Mouse (Mus musculus): ENCODE measurements at regions not wholly inside any gene's neighbourhood (a gene's known extent, or its start where the extent isn't known, plus 50 kb on each side); places are given as distances from the start of the nearest gene placed in this dataset.

GRCm38 (mm10) chr4:131014301-131015081 is 70.3 kb downstream of the Matn1 start:
- no peak overlapping the region for H3K4me2 ChIP-seq
- H3K9me3 ChIP-seq (replicated peaks): 0 out of 2 replicates have a peak, but pooled peaks cover 2% of the 10 kb centered on the region
- WGBS: 75% methylated on average over 15 of the region's 15 CpGs
- H3K4me3 ChIP-seq: no peak overlapping the region
- H3K9ac ChIP-seq: no peak overlapping the region
- no peaks in the 10 kb centered on the region for H3K4me1 ChIP-seq (replicated peaks)
- H3K27ac ChIP-seq (ENCODE audit: poor library complexity, severe bottlenecking): no peak overlapping the region
- no peaks in the 10 kb centered on the region for H3K36me3 ChIP-seq
- ATAC-seq (ENCODE audit: insufficient number of reproducible peaks, low FRiP score): no peak
- peaks cover 9% of the 10 kb centered on the region; the same call in 1 of the 2 replicates for H3K27me3 ChIP-seq (replicated peaks)

- Histone ChIP-seq H3K9me3 (replicated peaks) (0 out of 2 replicates have a peak, but pooled peaks cover 2% of the 10 kb centered on the region), H3K4me1 (replicated peaks) (no peaks in the 10 kb centered on the region), H3K27me3 (replicated peaks) (0 out of 2 replicates have a peak, but pooled peaks cover 5% of the 10 kb centered on the region), H3K4me2 (no peak overlapping the region), H3K4me3 (no peak overlapping the region), H3K27ac (ENCODE audit: poor library complexity, severe bottlenecking) (no peak overlapping the region), H3K36me3 (no peaks in the 10 kb centered on the region), H3K9ac (no peak overlapping the region)
- 33% methylated on average over 2 of the region's 2 CpGs for WGBS
- no peak for ATAC-seq (ENCODE audit: insufficient number of reproducible peaks, low FRiP score)
These were observed 71.0 kb downstream of the Matn1 start for GRCm38 (mm10) chr4:131015156-131015555.

- no peak overlapping the region for H3K27ac ChIP-seq (ENCODE audit: poor library complexity, severe bottlenecking)
- no peaks in the 10 kb centered on the region for H3K4me1 ChIP-seq (replicated peaks)
- WGBS: 49% methylated on average over 6 of the region's 6 CpGs
- no peak for ATAC-seq (ENCODE audit: insufficient number of reproducible peaks, low FRiP score)
- H3K36me3 ChIP-seq: no peaks in the 10 kb centered on the region
- 0 out of 2 replicates have a peak, but pooled peaks cover 4% of the 10 kb centered on the region for H3K27me3 ChIP-seq (replicated peaks)
- H3K9ac ChIP-seq: no peak overlapping the region
- H3K4me2 ChIP-seq: no peak overlapping the region
- no peak overlapping the region for H3K4me3 ChIP-seq
- 0 out of 2 replicates have a peak, but pooled peaks cover 10% of the 10 kb centered on the region for H3K9me3 ChIP-seq (replicated peaks)
These were observed 79.4 kb downstream of the Matn1 start for GRCm38 (mm10) chr4:131023601-131024000.

- Histone ChIP-seq H3K36me3 (no peaks in the 10 kb centered on the region), H3K9ac (no peak overlapping the region), H3K27ac (ENCODE audit: poor library complexity, severe bottlenecking) (no peak overlapping the region), H3K4me1 (replicated peaks) (no peaks in the 10 kb centered on the region; the same call in 1 of the 2 replicates), H3K27me3 (replicated peaks) (peaks cover 11% of the 10 kb centered on the region), H3K9me3 (replicated peaks) (no peaks in the 10 kb centered on the region), H3K4me2 (no peak overlapping the region), H3K4me3 (no peak overlapping the region)
- ATAC-seq (ENCODE audit: insufficient number of reproducible peaks, low FRiP score): no peak
- WGBS: 82% methylated on average over 11 of the region's 11 CpGs
These were observed 92.1 kb downstream of the Matn1 start for GRCm38 (mm10) chr4:131036292-131036691.

GRCm38 (mm10) chr4:131037179-131037578 is 93.0 kb downstream of the Matn1 start:
- H3K4me1 ChIP-seq (replicated peaks): no peaks in the 10 kb centered on the region; the same call in 1 of the 2 replicates
- no peaks in the 10 kb centered on the region for H3K9me3 ChIP-seq (replicated peaks)
- H3K27ac ChIP-seq (ENCODE audit: poor library complexity, severe bottlenecking): no peak overlapping the region
- no peak overlapping the region for H3K4me2 ChIP-seq
- no peaks in the 10 kb centered on the region for H3K36me3 ChIP-seq
- no peak for ATAC-seq (ENCODE audit: insufficient number of reproducible peaks, low FRiP score)
- no peak overlapping the region for H3K9ac ChIP-seq
- 12% methylated on average over 6 of the region's 6 CpGs for WGBS
- peaks cover 11% of the 10 kb centered on the region for H3K27me3 ChIP-seq (replicated peaks)
- H3K4me3 ChIP-seq: no peak overlapping the region

- H3K9ac ChIP-seq: no peak overlapping the region
- no peaks in the 10 kb centered on the region; the same call in 1 of the 2 replicates for H3K4me1 ChIP-seq (replicated peaks)
- ATAC-seq (ENCODE audit: insufficient number of reproducible peaks, low FRiP score): no peak
- no peaks in the 10 kb centered on the region for H3K9me3 ChIP-seq (replicated peaks)
- no peak overlapping the region for H3K4me3 ChIP-seq
- H3K27me3 ChIP-seq (replicated peaks): peaks cover 11% of the 10 kb centered on the region
- no peak overlapping the region for H3K27ac ChIP-seq (ENCODE audit: poor library complexity, severe bottlenecking)
- WGBS: 73% methylated on average over 3 of the region's 3 CpGs
- H3K4me2 ChIP-seq: no peak overlapping the region
- H3K36me3 ChIP-seq: no peaks in the 10 kb centered on the region
These were observed 95.5 kb downstream of the Matn1 start for GRCm38 (mm10) chr4:131039686-131040085.

GRCm38 (mm10) chr4:131041210-131041609 is 97.0 kb downstream of the Matn1 start:
- no peak for ATAC-seq (ENCODE audit: insufficient number of reproducible peaks, low FRiP score)
- no peak overlapping the region for H3K27ac ChIP-seq (ENCODE audit: poor library complexity, severe bottlenecking)
- H3K4me1 ChIP-seq (replicated peaks): no peaks in the 10 kb centered on the region; the same call in 1 of the 2 replicates
- no peak overlapping the region for H3K9ac ChIP-seq
- no peak overlapping the region for H3K4me3 ChIP-seq
- H3K9me3 ChIP-seq (replicated peaks): no peaks in the 10 kb centered on the region
- no peak overlapping the region for H3K4me2 ChIP-seq
- WGBS: 79% methylated on average over 2 of the region's 2 CpGs
- H3K36me3 ChIP-seq: no peaks in the 10 kb centered on the region
- H3K27me3 ChIP-seq (replicated peaks): peaks cover 11% of the 10 kb centered on the region

- no peak for ATAC-seq (ENCODE audit: insufficient number of reproducible peaks, low FRiP score)
- H3K4me2 ChIP-seq: no peak overlapping the region
- H3K9ac ChIP-seq: no peak overlapping the region
- WGBS: 46% methylated on average over 8 of the region's 8 CpGs
- no peak overlapping the region for H3K27ac ChIP-seq (ENCODE audit: poor library complexity, severe bottlenecking)
- peaks cover 6% of the 10 kb centered on the region for H3K4me1 ChIP-seq (replicated peaks)
- H3K36me3 ChIP-seq: no peaks in the 10 kb centered on the region
- H3K4me3 ChIP-seq: no peak overlapping the region
- no peaks in the 10 kb centered on the region for H3K27me3 ChIP-seq (replicated peaks)
- no peaks in the 10 kb centered on the region for H3K9me3 ChIP-seq (replicated peaks)
These were observed 101.9 kb downstream of the Matn1 start for GRCm38 (mm10) chr4:131046101-131046500.

- ATAC-seq (ENCODE audit: insufficient number of reproducible peaks, low FRiP score): no peak
These were observed 102.9 kb downstream of the Matn1 start for GRCm38 (mm10) chr4:131046969-131047650.

GRCm38 (mm10) chr4:131056293-131056692 is 112.1 kb downstream of the Matn1 start:
- Histone ChIP-seq H3K9ac (no peak overlapping the region), H3K4me2 (no peak overlapping the region), H3K36me3 (no peaks in the 10 kb centered on the region), H3K9me3 (replicated peaks) (peaks cover 14% of the 10 kb centered on the region), H3K4me1 (replicated peaks) (no peaks in the 10 kb centered on the region; the same call in 1 of the 2 replicates), H3K4me3 (no peak overlapping the region), H3K27ac (ENCODE audit: poor library complexity, severe bottlenecking) (no peak overlapping the region), H3K27me3 (replicated peaks) (0 out of 2 replicates have a peak, but pooled peaks cover 12% of the 10 kb centered on the region)
- ATAC-seq (ENCODE audit: insufficient number of reproducible peaks, low FRiP score): no peak
- 87% methylated on average over 3 of the region's 3 CpGs for WGBS

More at GRCm38 (mm10) chr4:131046969-131047650, 102.9 kb downstream of the Matn1 start:
- Histone ChIP-seq H3K9ac (no peak overlapping the region), H3K4me2 (no peak overlapping the region), H3K27ac (ENCODE audit: poor library complexity, severe bottlenecking) (no peak overlapping the region), H3K4me1 (replicated peaks) (peaks cover 6% of the 10 kb centered on the region), H3K27me3 (replicated peaks) (no peaks in the 10 kb centered on the region), H3K4me3 (no peak overlapping the region), H3K36me3 (no peaks in the 10 kb centered on the region), H3K9me3 (replicated peaks) (no peaks in the 10 kb centered on the region)
- 32% methylated on average over 12 of the region's 12 CpGs for WGBS

GRCm38 (mm10) chr4:131059572-131059971 is 115.4 kb downstream of the Matn1 start:
- no peaks in the 10 kb centered on the region for H3K9me3 ChIP-seq (replicated peaks)
- H3K27ac ChIP-seq (ENCODE audit: poor library complexity, severe bottlenecking): no peak overlapping the region
- no peak overlapping the region for H3K4me2 ChIP-seq
- H3K27me3 ChIP-seq (replicated peaks): peaks cover 17% of the 10 kb centered on the region; the same call in 1 of the 2 replicates
- no peak overlapping the region for H3K9ac ChIP-seq
- 62% methylated on average over 7 of the region's 7 CpGs for WGBS
- no peaks in the 10 kb centered on the region; the same call in 1 of the 2 replicates for H3K4me1 ChIP-seq (replicated peaks)
- no peak overlapping the region for H3K4me3 ChIP-seq
- no peaks in the 10 kb centered on the region for H3K36me3 ChIP-seq
- no peak for ATAC-seq (ENCODE audit: insufficient number of reproducible peaks, low FRiP score)
